Mouse (Mus musculus) urinary bladder, adult 18-20 months (tissue): ENCODE measurements around the gene 1500011B03Rik.

ENCODE experiments used
- DNase-seq, 2 experiments: peaks; one replicate each; pipeline ENCODE4 v3.0.0; 2022; ENCODE audit warnings: low spot score in 2 of 2, mixed read lengths in 2 of 2

1500011B03Rik gene

GRCm38 (mm10) chr5:114783405-114784163, 39.7 kb downstream of the 1500011B03Rik start:
- DNase-seq: no peak

- DNase-seq: no peak
Observed at GRCm38 (mm10) chr5:114782991-114783390, 40.3 kb downstream of the 1500011B03Rik start.

- DNase-seq: no peak
Observed at GRCm38 (mm10) chr5:114780912-114781311, 42.4 kb downstream of the 1500011B03Rik start.

- DNase-seq: no peak
Observed at GRCm38 (mm10) chr5:114779956-114780489, 43.2 kb downstream of the 1500011B03Rik start.

DNA sequence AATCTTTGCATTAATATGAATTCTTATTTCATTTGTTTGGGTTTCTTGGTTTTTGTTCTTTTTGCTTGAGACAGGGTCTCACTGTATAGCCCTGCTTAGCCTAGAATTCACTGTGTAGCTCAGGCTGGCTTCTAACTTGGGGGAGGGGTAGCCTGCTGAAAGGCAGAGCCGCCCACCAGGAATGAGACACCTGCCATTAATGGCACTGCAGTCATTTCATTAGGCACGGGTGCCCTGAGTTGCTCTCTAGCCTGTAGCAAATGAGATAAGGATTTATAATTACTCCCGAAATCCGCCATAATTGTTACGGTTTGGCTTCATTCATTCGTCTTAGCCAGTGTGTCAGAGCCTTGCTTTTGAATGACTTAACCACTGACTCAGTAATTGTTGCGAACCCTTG, 47.1 kb downstream of the 1500011B03Rik start:
- DNase-seq: no peak

- no peak for DNase-seq
Observed at GRCm38 (mm10) chr5:114775056-114775979, 48.0 kb downstream of the 1500011B03Rik start, which contains the start of gene Git2. Gene Git2 (minus strand): TSS chr5:114775517.

- DNase-seq: peak; percentile 77 to 87
Observed at GRCm38 (mm10) chr5:114774403-114775051, 48.7 kb downstream of the 1500011B03Rik start, which contains the start of gene Ankrd13a. Gene Ankrd13a (plus strand): TSS chr5:114774677.

GRCm38 (mm10) chr5:114773780-114774179, 49.5 kb downstream of the 1500011B03Rik start:
- DNase-seq: no peak

DNA sequence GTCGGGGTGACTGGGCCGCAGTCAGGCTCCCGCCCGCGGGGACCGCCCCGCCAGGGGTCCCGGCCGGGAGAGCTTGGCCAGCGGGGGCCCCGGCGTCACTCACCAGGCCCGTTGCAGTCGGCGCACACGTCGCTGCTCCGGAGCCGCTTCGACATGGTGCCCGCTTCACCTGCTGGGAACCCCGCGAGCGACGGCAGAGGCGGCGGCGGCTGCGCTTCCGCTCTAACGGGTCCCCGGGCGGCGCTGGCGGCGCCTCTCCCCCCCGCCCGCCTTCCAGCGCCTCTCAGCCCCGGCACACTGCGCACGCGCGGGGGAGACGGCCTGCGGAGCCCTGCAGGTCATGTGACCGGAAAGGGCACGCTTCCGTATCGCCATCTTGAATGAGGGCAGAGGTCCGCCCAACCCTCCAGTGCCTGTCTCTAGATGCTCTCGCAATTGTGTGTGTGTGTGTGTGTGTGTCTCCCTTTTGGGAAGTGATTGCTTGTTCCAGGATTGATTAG, 50.0 kb downstream of the 1500011B03Rik start:
- peak; percentile 89 to 95 for DNase-seq

- peak; percentile 33 to 54 for DNase-seq
Observed at GRCm38 (mm10) chr5:114772456-114773203, 50.6 kb downstream of the 1500011B03Rik start.

DNA sequence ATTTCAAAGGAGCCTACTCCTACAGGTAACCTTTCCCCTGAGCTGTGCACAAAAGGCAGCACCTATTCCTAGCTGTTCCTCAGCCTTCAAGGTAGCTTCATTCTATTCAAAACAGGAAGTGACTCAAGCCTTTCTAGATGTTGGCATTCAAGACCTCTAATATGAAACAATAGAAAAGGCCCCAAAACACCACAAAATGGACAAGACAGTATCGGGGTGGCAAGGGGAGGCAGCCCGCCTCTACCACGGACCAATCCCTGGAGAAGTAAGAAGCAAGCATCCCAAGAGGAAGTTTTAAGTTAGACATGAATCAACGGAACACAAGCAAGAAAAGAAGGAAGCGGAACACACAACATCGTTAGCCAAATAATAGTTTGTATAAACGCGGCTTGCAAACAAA, 51.5 kb downstream of the 1500011B03Rik start:
- no peak for DNase-seq

DNA sequence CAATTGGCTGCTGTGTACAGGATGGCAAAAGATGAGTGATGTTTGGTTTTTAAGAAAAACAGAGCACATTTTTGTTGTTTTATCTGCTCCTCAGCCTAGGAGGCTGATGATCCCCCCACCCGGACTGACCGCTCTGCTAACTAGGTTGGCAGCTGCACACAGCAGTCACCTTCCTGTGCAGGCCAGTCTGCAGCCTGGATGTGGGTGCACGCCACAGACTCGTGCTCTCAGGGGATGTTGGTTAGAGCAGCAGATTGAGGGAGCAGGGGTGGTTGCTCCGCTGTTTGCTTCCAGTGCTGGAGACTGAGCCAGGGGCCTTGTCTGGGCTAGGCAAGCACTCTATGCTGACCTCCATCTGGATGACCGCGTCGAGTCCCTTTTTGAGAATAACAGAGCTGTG, 53.5 kb downstream of the 1500011B03Rik start:
- no peak for DNase-seq

- no peak for DNase-seq
Observed at GRCm38 (mm10) chr5:114767185-114767584, 56.1 kb downstream of the 1500011B03Rik start.

DNA sequence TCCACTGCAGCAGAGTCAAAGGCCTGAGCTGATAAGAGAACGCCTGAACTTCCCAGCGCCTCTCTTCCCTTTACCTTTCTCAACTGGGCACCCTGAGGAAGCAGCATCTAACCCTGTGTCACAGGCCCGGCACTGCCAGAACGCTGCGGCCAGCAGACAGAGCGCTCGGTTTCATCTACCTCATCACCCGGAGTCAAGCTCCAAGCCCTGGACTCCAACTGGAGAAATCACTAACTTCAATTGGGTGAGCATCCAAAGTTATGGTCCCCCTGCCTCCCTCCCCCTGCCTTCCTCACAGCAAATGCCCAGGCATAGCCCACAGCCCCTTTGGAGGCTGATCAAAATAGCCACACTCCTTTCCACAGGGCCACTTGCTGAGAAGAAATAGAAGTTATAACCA, 56.6 kb downstream of the 1500011B03Rik start:
- no peak for DNase-seq

DNA sequence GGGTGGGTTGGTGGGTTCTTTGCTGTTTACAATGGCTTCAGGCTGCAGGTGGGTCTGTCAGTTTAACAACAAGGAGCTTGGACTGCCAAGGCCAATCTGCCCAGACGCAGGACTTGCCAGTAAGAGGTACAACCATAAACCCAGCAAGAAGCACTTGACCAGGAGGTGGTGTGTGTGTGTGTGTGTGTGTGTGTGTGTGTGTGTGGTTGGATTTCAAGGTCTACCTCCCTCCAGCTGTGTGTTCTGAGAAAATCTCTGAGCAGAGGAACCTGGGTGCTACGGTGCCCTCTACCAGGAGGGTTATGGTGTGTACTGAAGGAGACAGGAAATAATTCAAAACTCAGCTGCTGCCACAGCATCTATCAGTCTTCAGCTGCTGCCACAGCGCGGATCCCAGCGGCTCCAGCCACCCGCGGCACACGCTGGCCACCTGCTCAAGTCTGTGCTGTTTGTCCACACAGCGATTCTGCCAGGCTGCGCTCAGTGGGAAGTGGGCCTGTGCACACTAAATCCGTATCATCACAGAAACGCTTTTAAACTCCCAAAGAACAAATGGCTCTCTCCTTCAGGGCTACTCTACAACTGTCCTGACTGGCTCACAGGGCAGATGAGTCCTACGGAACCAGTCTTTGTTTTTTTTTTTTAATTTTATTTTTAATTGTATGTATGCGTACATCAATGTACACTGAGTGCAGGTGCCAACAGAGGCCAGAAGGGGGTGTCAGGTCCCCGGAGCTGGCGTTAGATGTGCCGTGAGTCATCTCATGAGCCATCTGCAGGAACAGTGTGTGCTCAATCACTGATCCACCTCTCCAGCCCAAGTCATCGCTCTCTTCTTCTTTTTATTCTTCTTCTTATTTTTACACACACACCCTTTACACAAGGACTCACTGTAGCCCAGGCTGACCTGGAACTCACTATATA, 58.2 kb downstream of the 1500011B03Rik start:
- DNase-seq: no peak

- no peak for DNase-seq
Observed at GRCm38 (mm10) chr5:114761980-114762379, 61.3 kb downstream of the 1500011B03Rik start.

- DNase-seq: no peak
Observed at GRCm38 (mm10) chr5:114759536-114760090, 63.7 kb downstream of the 1500011B03Rik start.
